Mouse (Mus musculus) lung, postnatal 0 days (tissue): Measurements from ENCODE around the gene Mettl16. TPM values are rescaled to one million over a fixed set of nuclear protein-coding genes. Genes with fewer than 3 reads are reported as not detected.

ENCODE experiments used
- ATAC-seq: fragments of 200-750 bp; cut with Nextera tagmentation; 2 replicates; pipeline ENCODE4 v1.8.0; 2017; ENCODE audit warnings: moderate library complexity
- DNase-seq: peaks from one replicate; pipeline ENCODE4 v3.0.0-alpha.2; 2016; ENCODE audit warnings: low spot score
- H3K27ac ChIP-seq: fragments of 300-500 bp; sonication (generic); 2 replicates; pipeline ENCODE4 v1.5.1; 2014; ENCODE audit warnings: antibody characterized with exemption, mild to moderate bottlenecking, low read length, mixed read lengths
- H3K27me3 ChIP-seq: fragments of 300-500 bp; sonication (generic); replicated peaks from 2 replicates; pipeline ENCODE4 v1.6.1; 2014; ENCODE audit warnings: low read length, mixed read lengths; ENCODE audit not compliant: insufficient read depth
- H3K36me3 ChIP-seq: fragments of 300-500 bp; sonication (generic); 2 replicates; pipeline ENCODE4 v1.6.1; 2014; ENCODE audit warnings: low read length, mixed read lengths; ENCODE audit not compliant: insufficient read depth
- H3K4me1 ChIP-seq: fragments of 300-500 bp; sonication (generic); 2 replicates; pipeline ENCODE4 v1.6.1; 2014; ENCODE audit warnings: antibody characterized with exemption, low read depth, low read length, mixed read lengths; ENCODE audit not compliant: insufficient read depth
- H3K4me2 ChIP-seq: fragments of 300-500 bp; sonication (generic); replicated peaks from 2 replicates; pipeline ENCODE4 v1.6.1; 2014; ENCODE audit warnings: low read depth, mild to moderate bottlenecking, low read length, moderate library complexity, mixed read lengths
- H3K4me3 ChIP-seq: fragments of 300-500 bp; sonication (generic); 2 replicates; pipeline ENCODE4 v1.5.1; 2014; ENCODE audit warnings: low read depth, low read length
- H3K9ac ChIP-seq: fragments of 300-500 bp; sonication (generic); replicated peaks from 2 replicates; pipeline ENCODE4 v1.6.1; 2014; ENCODE audit warnings: low read depth, mild to moderate bottlenecking
- H3K9me3 ChIP-seq: fragments of 300-500 bp; sonication (generic); 2 replicates; pipeline ENCODE4 v1.6.1; 2016; ENCODE audit warnings: low read length, mixed read lengths
- CTCF ChIP-seq: IDR thresholded peaks from 2 replicates; pipeline ENCODE4 v1.5.1; 2016; ENCODE audit warnings: antibody characterized with exemption, mild to moderate bottlenecking
- EP300 ChIP-seq: IDR thresholded peaks from 2 replicates; pipeline ENCODE4 v1.6.1; 2016; ENCODE audit warnings: antibody characterized with exemption, mild to moderate bottlenecking, control low read depth
- WGBS: fragments of 180-500 bp; shearing (Covaris S2); extraction: QIAGEN DNeasy Blood & Tissue Kit; methylation state at CpG from one replicate; pipeline ENCODE4 v1.1.7; 2014; 5-methylcytosine and 5-hydroxymethylcytosine counted together
- polyA plus RNA-seq: library from polyadenylated mRNA; unstranded; fragments of >200 nt; fragmentation: Nextera tagmentation; extraction: Ambion mirVana; gene quantifications from 2 replicates; pipeline ENCODE4 v1.2.1, GENCODE M21; 2015

Mettl16 gene
- polyA plus RNA-seq, 1 experiment from 2014 or later: 13.7 TPM

DNA sequence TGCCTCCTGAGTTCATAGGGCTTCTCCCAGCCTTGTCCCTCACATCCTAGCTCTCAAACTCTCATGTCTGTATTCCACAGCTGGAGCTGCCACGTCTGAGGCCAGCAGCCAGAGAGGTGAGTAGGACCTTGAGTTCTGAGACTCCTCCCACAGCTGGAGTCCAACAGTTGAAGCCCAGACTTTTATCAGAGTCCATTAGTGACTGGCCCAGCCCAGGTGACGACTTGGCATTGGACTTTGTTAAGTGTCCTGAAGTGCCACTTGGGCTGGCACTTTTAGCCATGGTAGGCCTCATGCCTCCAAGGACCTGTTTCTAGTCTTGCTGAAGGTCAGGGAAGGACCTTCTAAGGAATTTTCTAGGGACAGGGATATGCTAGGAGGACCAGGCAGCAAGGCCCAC, 14.0 kb upstream of the Mettl16 start:
- Histone ChIP-seq H3K4me3 (no peak overlapping the region), H3K27me3 (no peaks in the 10 kb centered on the region), H3K36me3 (no peaks in the 10 kb centered on the region), H3K9ac (no peak overlapping the region), H3K9me3 (no peaks in the 10 kb centered on the region), H3K4me2 (no peak overlapping the region), H3K4me1 (no peaks in the 10 kb centered on the region), H3K27ac (peak overlapping the region; percentile 43; the same call in 1 of the 2 replicates)
- TF ChIP-seq EP300 (peak; percentile 85), CTCF (no peak)
- ATAC-seq (peak; percentile 98), DNase-seq (peak; percentile 90)
- WGBS: 33% methylated on average over 2 of the region's 2 CpGs

DNA sequence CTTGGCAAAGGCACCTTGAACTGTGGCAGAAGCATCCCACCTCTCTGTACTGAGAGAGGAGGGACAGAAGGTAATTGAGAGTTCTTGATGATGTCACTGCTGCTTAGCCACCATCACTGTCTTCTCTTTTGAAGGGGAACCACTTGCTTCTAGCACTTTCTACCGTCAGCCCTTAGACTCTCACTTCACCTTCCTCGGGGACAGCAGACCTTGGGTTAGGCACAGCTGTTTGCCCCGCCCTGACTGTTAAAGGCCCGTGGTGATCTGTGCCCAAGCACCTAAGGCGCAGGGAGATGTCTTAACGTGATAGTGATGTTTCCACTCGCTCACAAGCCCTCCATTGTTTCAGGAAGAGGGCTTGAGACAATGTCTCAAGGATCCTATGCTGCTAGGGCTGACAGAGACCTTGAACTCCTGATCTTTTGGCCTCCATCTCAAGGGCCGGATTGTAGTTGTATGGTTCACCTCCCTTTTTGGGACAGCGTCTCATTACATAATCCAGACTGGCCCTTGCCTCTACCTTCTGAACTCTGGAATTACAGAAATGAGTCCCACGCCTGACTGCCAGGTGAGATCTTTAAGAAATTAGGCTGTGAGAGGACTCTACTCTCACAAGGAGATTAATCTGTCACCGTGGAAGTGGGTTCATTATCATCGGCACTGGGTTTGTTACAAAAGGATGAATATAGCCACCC, 9.5 kb upstream of the Mettl16 start:
- H3K9me3 ChIP-seq: no peaks in the 10 kb centered on the region
- no peaks in the 10 kb centered on the region for H3K36me3 ChIP-seq
- H3K27ac ChIP-seq: no peak overlapping the region
- no peak overlapping the region for H3K4me2 ChIP-seq
- 64% methylated on average over 12 of the region's 12 CpGs for WGBS
- no peaks in the 10 kb centered on the region for H3K4me1 ChIP-seq
- ATAC-seq (no peak), DNase-seq (no peak)
- H3K9ac ChIP-seq: no peak overlapping the region
- H3K27me3 ChIP-seq: no peaks in the 10 kb centered on the region
- no peak overlapping the region for H3K4me3 ChIP-seq
- TF ChIP-seq CTCF (no peak), EP300 (no peak)

DNA sequence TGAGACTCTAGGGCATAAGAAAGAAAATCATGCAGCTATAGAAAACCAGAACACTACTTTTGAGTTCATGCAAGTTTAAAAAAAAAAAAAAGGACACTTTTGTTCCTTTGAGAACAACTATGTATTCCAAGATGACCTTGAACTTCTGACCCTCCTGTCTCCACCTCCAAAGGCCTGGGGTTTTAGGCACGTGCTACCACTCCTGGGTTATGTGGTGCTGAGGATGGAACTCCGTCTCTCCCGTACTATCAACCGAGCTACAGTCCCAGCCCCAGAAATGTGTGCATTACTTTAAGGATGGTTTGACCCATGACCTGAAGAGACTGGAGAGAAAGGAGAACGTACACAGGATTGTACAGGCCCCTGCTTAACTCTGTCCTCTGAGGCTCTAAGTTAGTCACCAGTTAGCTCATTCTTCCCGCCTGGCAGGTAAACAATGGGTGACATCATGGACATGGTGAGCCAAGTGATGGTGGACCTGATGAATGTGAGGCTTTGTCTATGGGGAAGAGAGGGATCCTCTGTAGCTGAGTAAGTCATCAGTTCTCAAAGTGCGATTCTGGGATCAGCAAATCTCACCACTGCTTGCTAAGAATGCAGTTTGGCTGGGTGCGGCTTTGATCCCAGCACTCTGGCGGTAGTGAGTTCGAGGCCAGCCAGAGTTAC, 6.5 kb upstream of the Mettl16 start:
- Histone ChIP-seq H3K4me2 (no peak overlapping the region), H3K27ac (no peak overlapping the region), H3K4me1 (no peaks in the 10 kb centered on the region), H3K36me3 (no peaks in the 10 kb centered on the region), H3K27me3 (no peaks in the 10 kb centered on the region), H3K9ac (no peak overlapping the region), H3K4me3 (no peak overlapping the region), H3K9me3 (no peaks in the 10 kb centered on the region)
- TF ChIP-seq CTCF (no peak), EP300 (no peak)
- ATAC-seq (no peak), DNase-seq (no peak)
- WGBS: 69% methylated on average over 10 of the region's 10 CpGs

DNA sequence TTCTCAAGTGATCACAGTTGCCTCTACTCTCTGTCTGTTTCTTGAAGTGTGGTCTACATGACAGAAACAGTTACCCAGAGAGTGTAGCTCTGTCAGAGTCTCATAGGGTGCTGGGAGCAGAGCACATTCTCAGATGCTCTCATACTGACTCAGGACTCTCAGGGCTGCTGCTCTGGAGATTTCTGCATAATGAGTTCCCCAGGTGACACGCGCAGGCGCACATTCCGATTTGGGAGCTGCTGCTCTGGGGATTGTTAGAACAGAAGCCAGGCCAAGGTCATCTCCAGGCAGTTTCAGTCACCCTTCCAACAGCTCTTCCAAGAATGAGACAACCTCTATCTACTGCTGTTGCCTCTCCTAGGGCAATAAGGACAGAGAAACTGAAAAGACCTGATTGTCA, 3.2 kb upstream of the Mettl16 start:
- WGBS: 90% methylated on average over 4 of the region's 4 CpGs
- TF ChIP-seq EP300 (no peak), CTCF (no peak)
- DNase-seq: no peak

DNA sequence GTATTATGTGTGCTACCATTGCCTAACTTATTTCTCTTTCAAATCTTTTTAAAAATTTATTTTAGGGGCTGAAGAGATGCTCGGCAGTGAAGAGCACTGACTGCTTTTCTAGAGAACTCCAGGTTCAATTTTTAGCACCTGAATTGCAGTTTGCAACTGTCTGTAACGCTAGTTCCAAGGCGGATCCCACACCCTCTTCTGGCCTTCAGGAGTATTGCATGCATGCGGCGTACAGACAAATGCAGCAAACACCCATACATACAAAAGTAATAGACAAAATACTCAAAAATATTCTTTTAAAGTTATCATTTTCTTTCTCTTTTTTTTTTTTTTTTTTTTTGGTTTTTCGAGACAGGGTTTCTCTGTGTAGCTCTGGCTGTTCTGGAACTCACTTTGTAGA, 2.6 kb upstream of the Mettl16 start:
- Histone ChIP-seq H3K9ac (no peak overlapping the region), H3K27ac (no peak overlapping the region), H3K27me3 (no peaks in the 10 kb centered on the region), H3K4me3 (no peak overlapping the region), H3K9me3 (no peaks in the 10 kb centered on the region), H3K36me3 (no peaks in the 10 kb centered on the region), H3K4me2 (no peak overlapping the region), H3K4me1 (peaks cover 8% of the 10 kb centered on the region)
- DNase-seq (peak; percentile 8), ATAC-seq (no peak)
- TF ChIP-seq EP300 (no peak), CTCF (peak; percentile 72)
- WGBS: 36% methylated on average over 6 of the region's 6 CpGs

More for the DNA sequence above, 3.2 kb upstream of the Mettl16 start:
- H3K9ac ChIP-seq: no peak overlapping the region
- no peaks in the 10 kb centered on the region for H3K27me3 ChIP-seq
- H3K4me2 ChIP-seq: no peak overlapping the region
- H3K27ac ChIP-seq: no peak overlapping the region
- no peak for ATAC-seq
- peaks cover 8% of the 10 kb centered on the region for H3K4me1 ChIP-seq
- no peaks in the 10 kb centered on the region for H3K36me3 ChIP-seq
- no peaks in the 10 kb centered on the region for H3K9me3 ChIP-seq
- no peak overlapping the region for H3K4me3 ChIP-seq

DNA sequence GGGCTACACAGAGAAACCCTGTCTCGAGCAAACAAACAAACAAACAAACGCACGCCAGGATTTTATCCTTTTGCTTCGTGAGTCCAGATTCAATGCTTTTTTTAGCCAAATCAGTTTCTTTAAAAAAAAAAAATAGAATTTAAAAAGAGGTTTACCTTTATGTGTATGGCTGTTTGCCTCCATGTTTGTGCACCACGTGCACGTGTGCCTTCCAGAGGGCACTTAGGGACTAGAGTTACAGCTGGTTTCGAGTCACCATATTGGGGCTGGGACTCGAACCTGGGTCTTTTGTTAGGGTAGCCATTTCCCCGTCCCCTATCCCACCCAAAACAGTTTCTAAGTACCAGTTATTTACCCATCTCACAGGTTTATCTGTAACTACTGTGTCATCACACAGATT, 593 bp upstream of the Mettl16 start:
- no peak for TF ChIP-seq CTCF
- TF ChIP-seq EP300: no peak
- DNase-seq (no peak), ATAC-seq (no peak)
- Histone ChIP-seq H3K9ac (0 out of 2 replicates have a peak overlapping the region, but pooled peaks have one; percentile 10), H3K36me3 (no peaks in the 10 kb centered on the region), H3K27ac (peak overlapping the region; percentile 62; the same call in 1 of the 2 replicates), H3K4me1 (peaks cover 8% of the 10 kb centered on the region), H3K4me2 (peak overlapping the region; percentile 66), H3K4me3 (peak overlapping the region; percentile 75), H3K27me3 (no peaks in the 10 kb centered on the region), H3K9me3 (no peaks in the 10 kb centered on the region)
- 77% methylated on average over 9 of the region's 9 CpGs for WGBS
